Mouse (Mus musculus) embryonic facial prominence, embryonic 14.5 days (tissue): ENCODE data around the gene Rab3gap1. TPM values are rescaled to one million over a fixed set of nuclear protein-coding genes. Genes with fewer than 3 reads are reported as not detected.

Source experiments
- polyA plus RNA-seq: library from polyadenylated mRNA; unstranded; fragments of >200 nt; fragmentation: Nextera tagmentation; extraction: Ambion mirVana; gene quantifications from 2 replicates; pipeline ENCODE4 v1.2.1, GENCODE M21; 2014

Rab3gap1 gene
- polyA plus RNA-seq, 1 experiment from 2014 or later: 20.0 TPM

Other genes with a start within 250 kb of the Rab3gap1 start
- gene Tmem163, start 189.2 kb upstream of the Rab3gap1 start, polyA plus RNA-seq: 2.1 and 4.7 TPM in 2 replicates
- 0.10 and 0.22 TPM in 2 replicates for gene Acmsd, start 139.4 kb upstream of the Rab3gap1 start, polyA plus RNA-seq
- 51.4 and 65.1 TPM in 2 replicates for gene Ccnt2, start 94.6 kb upstream of the Rab3gap1 start, polyA plus RNA-seq
- 0.25 and 0.95 TPM in 2 replicates for gene Map3k19, start 13.7 kb upstream of the Rab3gap1 start, polyA plus RNA-seq
- gene Zranb3, start 234.3 kb downstream of the Rab3gap1 start, polyA plus RNA-seq: 6.1 and 8.8 TPM in 2 replicates
- 58.4 and 66.7 TPM in 2 replicates for gene R3hdm1, start 234.5 kb downstream of the Rab3gap1 start, polyA plus RNA-seq